Mouse (Mus musculus) cerebellum, adult (tissue): Measurements from ENCODE around the gene Hfe2.
A peak's percentile ranks its signal among the peaks of the same experiment; 100 is the strongest.

Source experiments
- ATAC-seq: cut with Nextera tagmentation; 2 replicates; pipeline ENCODE4 v1.9.2; 2017; ENCODE audit warnings: mild to moderate bottlenecking, moderate library complexity, mixed read lengths; ENCODE audit not compliant: insufficient number of reproducible peaks, low FRiP score, low TSS enrichment

The Hfe2 gene

GRCm38 (mm10) chr3:96555041-96555596 lies 30.1 kb downstream of the Hfe2 start:
- no peak for ATAC-seq

- ATAC-seq: no peak
These were observed 31.1 kb downstream of the Hfe2 start for GRCm38 (mm10) chr3:96555999-96556614.

- ATAC-seq: no peak
These were observed 32.0 kb downstream of the Hfe2 start for GRCm38 (mm10) chr3:96556651-96557635.

- peak; percentile 99 for ATAC-seq
These were observed 32.7 kb downstream of the Hfe2 start, which contains the start of gene Txnip for GRCm38 (mm10) chr3:96557694-96558093. TSS of gene Txnip (plus strand) at chr3:96557957.

- ATAC-seq: no peak
These were observed 33.2 kb downstream of the Hfe2 start for GRCm38 (mm10) chr3:96558159-96558558.

DNA sequence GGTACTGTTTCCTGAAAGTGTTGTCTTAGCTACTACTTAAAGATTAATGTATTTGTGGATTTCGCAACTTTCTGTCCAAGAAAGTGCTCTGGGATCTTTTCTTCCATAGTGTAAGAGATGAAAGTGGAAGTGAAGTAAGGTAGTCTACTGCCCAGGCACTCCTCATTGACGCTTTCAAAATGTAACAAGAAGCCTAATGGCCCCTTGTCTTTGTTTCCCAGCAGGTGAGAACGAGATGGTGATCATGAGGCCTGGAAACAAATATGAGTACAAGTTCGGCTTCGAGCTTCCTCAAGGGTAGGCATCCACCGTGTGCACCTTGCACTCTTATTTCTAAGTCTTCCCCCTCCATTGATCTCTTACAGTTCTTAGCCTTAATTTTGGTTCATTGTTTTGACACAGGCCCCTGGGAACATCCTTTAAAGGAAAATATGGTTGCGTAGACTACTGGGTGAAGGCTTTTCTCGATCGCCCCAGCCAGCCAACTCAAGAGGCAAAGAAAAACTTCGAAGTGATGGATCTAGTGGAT lies 33.8 kb downstream of the Hfe2 start:
- no peak for ATAC-seq

GRCm38 (mm10) chr3:96559398-96559910 lies 34.5 kb downstream of the Hfe2 start:
- no peak for ATAC-seq

DNA sequence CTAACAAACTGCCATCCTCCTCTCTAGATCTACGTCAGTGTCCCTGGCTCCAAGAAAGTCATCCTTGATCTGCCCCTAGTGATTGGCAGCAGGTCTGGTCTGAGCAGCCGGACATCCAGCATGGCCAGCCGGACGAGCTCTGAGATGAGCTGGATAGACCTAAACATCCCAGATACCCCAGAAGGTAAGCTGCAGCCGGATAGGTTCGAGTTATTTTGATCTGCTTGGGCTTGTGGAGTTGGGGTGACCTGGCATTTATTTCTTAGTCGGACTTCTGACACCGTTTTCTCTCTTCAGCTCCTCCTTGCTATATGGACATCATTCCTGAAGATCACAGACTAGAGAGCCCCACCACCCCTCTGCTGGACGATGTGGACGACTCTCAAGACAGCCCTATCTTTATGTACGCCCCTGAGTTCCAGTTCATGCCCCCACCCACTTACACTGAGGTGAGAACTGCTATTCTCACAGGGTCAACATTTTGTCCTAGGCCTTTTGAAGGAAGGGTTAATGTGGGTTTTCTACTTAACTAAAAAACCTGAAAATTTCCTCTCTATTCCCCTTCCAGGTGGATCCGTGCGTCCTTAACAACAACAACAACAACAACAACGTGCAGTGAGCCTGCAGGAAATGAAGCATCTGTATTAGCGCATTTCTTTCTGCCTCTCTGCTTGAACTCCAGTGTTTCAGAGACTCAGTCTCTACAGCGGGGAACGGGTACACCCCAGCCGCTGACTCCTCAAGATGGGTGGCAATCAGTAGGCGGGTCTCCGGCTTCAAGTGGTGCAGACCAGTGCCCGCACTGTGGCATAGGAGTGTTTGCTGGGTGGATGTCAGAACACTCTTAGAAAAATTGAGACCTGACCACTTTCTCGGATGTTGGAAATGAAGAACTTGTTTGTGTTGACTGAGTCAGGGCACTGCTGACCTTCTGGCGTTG lies 35.2 kb downstream of the Hfe2 start:
- ATAC-seq: no peak

DNA sequence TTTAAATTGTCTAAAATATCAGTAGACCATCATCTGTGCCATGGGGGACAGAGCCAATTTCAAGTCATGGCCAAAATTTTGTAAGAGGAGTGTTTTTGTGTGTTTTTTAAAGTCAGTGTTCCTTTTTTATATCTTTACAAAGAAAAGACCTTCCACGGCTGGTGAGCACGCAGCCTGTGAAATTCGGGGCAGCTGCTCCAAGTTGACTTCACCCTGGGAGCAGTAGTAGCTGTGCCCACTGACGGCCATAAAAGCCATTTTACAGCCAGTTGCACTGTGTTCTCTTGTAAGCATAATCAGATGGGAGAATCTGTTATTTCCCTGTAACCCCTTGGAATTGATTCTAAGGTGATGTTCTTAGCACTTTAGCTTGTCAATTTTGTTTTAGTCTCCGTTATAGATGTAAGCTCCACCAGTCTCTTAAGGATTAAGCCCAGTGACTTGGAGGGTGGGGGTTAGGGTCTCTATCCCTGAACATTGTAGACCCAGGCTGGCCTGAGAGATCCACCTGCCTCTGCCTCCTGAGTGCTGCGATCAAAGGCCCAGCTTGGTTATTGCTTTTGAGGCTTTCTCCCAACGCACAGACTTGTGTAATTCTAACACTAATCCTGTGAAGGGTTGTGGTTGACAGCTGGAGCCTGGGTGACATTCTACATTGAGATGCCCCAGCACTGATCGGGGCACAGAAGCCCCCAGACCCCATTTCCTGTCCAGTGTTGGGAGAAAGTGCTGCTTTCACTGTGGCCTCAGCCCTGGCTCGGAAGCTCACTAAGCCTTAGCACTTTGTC lies 36.1 kb downstream of the Hfe2 start:
- no peak for ATAC-seq

DNA sequence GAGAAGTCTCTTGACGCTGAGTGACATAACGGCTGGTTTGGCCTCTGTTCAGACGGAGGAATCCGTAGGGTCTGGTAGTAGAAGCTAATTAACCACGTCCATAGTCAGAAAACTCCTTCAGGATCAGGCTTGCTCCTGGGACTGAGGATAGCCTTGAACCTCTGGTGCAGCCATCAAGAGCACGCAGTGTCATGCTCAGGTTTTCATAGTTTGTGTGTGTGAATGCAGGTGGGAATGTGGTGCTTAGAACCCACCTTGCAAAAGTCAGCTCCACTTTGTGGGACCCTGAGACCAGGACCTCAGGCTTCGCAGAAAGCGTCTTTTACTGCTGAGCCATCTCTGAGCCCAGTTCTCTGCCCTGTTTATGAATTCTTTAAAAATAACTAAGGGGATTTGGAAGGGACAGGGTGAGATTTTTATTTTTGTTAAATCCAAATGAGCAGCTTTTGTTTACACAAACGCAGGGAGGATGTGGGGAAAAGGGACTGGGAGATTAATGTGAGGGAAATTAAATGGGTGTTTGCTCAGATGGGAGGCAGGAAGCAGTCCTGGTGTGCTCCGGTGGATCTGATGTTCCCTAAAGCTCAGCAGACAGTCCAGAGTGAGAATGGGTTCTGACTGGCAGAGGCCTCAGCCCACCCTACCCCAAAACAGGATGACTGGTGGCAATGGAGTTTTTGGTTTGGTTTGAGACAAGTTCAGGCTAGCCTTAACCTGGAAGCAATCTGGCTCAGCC lies 37.1 kb downstream of the Hfe2 start:
- no peak for ATAC-seq

- no peak for ATAC-seq
These were observed 38.3 kb downstream of the Hfe2 start for GRCm38 (mm10) chr3:96563267-96563666.

DNA sequence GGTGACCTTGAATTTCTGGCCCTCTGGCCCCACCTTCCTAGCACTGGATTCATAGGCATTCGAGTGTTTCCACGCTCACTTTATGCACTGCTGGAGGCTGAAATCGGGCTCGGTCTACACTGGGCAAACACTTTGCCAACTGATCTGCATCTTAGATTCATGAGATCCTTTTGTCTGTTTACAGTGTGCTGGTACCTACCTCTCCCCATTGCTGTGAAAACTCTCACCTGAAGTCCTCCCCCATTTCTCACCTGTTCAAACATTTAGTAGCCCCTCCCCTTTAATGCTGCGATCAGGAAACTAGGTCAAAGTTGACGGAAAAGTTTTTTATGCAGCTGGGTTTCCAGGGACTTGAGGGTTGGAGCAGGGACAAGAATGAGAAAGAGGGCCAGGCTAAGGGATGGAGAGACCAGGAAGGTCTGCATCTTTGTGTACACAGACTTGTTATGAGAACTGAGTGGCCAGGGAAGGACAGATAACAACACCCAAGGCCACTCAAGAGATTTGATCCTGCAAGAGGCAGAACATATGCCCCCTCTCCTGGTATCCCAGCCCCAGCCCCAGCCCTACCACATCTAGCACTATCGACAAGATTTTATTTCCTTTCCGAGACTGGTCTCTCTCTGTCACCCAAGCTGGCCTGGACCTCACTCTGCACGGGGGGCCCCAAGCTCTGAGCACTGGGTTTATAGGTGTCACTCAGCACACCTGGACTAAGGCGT lies 39.1 kb downstream of the Hfe2 start:
- ATAC-seq: no peak

DNA sequence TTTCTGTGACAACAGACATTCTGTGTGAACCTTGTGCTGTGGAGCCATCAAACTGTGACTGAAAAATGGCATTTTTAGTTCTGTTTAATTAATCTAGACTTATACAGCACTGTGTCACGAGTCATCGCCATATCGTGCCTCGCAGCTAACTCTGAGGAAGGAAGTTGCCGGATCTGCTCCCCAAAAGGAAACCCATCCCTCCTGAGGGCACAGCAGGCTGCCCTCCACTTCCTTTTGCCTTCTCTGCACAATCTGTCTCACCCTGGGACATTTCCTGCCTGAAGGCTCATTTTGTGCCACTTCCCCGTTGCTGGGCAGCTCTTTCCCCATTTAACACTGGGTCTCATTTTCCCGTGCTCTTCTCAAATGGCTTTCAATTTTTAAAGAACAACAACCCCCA lies 39.7 kb downstream of the Hfe2 start:
- ATAC-seq: no peak

GRCm38 (mm10) chr3:96565105-96565504 lies 40.1 kb downstream of the Hfe2 start:
- no peak for ATAC-seq

DNA sequence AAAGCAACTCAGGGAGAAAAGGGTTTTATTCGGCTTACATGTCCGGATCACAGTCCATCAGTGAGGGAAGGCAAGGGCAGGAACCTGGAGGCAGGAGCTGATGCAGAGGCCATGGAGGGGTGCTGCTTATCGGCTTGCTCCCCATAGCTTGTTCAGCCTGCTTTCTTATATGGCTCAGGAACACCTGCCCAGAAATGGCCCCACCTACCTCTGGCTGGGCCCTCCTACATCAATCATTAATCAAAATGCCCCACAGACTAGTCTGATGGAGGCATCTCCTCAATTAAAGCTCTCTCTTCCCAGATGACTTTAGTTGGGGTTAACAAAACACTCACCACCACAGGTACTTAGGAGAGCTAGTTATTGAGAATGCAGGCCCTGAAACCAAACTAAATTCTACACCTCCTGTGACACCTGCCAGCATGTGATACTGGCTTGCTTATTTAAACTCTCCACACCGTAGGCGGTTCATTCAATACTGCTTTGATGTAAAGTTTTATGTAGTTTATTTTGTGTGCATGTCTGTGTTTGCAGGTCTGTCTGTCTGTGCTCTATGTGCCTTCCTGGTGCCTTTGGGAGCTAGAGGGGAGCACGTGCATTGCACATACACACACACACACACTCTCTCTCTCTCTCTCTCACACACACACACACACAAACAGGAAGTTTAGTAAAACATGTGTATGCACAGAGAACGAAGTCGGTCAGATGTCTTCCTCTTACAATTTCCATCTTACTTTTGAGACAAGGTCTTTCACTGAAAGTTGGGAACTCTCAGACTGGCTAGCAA lies 41.9 kb downstream of the Hfe2 start:
- no peak for ATAC-seq

GRCm38 (mm10) chr3:96568605-96569004 lies 43.6 kb downstream of the Hfe2 start:
- ATAC-seq: no peak

- no peak for ATAC-seq
These were observed 44.5 kb downstream of the Hfe2 start for GRCm38 (mm10) chr3:96569506-96569905.
